Mouse (Mus musculus) gastrocnemius, postnatal 4 days (tissue): ENCODE measurements around the gene Srsx. TPM values are rescaled to one million over a fixed set of nuclear protein-coding genes. Genes with fewer than 3 reads are reported as not detected.
"Not testable (repeated sequence)": the region's sequence is repeated elsewhere in the genome, so short reads cannot be mapped to it uniquely, and the experiment has no call there.

Experiments
- DNase-seq, 2 experiments: peaks; one replicate each; pipeline ENCODE4 v3.0.0; 2021 to 2022; ENCODE audit warnings: low spot score in 2 of 2, mixed read lengths in 2 of 2
- long read RNA-seq, 2 experiments: library from polyadenylated mRNA; stranded (forward); transcript quantifications; one replicate each; pipeline ENCODE4 v2.0.0; 2021
- total RNA-seq, 2 experiments: library from RNA; stranded (reverse); gene quantifications; 2 replicates each; pipeline ENCODE4 v1.2.3; 2021

Srsx gene
- total RNA-seq, result not detected
- long read RNA-seq, experiment 1, result 0 reads
- long read RNA-seq, experiment 2, result 0 reads

DNA sequence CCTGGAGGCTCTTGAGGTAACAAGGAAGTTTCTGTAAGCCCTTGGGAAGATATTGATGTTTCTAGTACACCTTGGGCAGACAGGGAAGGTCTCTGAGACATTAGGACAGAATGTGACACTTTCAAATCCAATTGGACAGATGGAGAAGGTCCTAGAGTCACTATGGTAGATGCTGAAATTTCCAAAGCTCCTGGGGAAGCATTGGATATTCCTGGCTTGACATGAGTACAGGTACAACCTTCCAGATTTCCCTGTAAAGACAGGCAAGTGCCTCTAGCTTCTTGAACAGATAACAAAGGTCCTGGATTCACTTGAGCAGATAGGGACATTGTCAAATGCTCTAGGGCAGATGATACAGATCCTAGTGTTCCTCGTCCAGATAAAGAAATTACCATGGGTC, at the start of gene Srsx:
TSS of gene Srsx (minus strand) at position 101 of the 400 bp plus-strand sequence.
- DNase-seq, result not testable (repeated sequence)

GRCm38 (mm10) chrX:123246807-123247206, 24.5 kb upstream of the Srsx start, which contains the start of gene Gm17577:
Gm17577 (minus strand) TSS chrX:123246907.
- DNase-seq, result not testable (repeated sequence)

Other genes starting within 250 kb of the Srsx start
- not detected for gene Gm17521, start 192.8 kb downstream of the Srsx start, total RNA-seq
- 1 to 10 TPM; 3.9 to 9.2 TPM for gene Cldn34c1, start 119.0 kb downstream of the Srsx start, total RNA-seq
- not detected for gene Gm17577, start 24.4 kb upstream of the Srsx start, total RNA-seq